Mouse (Mus musculus): Measurements from ENCODE around the gene Msi2.

DNA sequence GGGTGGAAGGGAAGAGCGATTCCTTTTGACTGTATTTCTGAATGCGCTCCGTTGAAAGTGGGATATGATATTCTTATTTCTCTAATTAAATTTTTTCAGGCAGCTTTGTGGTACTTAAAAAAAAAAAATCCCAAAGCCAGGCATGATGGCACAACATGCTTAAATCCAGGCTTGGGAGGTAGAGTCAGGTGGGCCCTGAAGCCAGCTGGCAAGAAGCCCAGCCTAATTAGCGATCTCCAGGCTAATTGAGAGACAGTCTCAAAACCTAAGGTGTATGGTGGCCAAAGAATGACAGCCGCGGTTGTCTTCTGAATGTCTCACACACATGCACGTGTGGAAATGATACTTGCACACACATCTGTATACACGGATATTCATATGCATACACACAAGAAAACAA lies 41.2 kb upstream of the Msi2 start:
- no peak for TF ChIP-seq CTCF (conservative IDR thresholded peaks at IDR 0.05; ENCODE audit: low read length)
- no peak for TF ChIP-seq NANOG (IDR thresholded peaks at IDR 0.05; ENCODE audit: borderline replicate concordance, low read length)

Measured in E14TG2a.4 (cell line).